Mouse (Mus musculus): ENCODE results near the gene Btbd9.

- TF ChIP-seq POLR2A (IDR thresholded peaks at IDR 0.05; ENCODE audit: borderline replicate concordance, insufficient read depth, low read length) (no peak), CTCF (IDR thresholded peaks at IDR 0.05; ENCODE audit: borderline replicate concordance, insufficient read depth, low read depth, low read length) (no peak)
Observed at GRCm38 (mm10) chr17:30276477-30276876, 299.8 kb downstream of the Btbd9 start.
